Mouse (Mus musculus) bone marrow, adult 2 months (tissue): ENCODE measurements around the gene Syndig1. TPM values are rescaled to one million over a fixed set of nuclear protein-coding genes. Genes with fewer than 3 reads are reported as not detected.

Experiments
- H3K27ac ChIP-seq: fragments of 200-500 bp; 2 replicates; pipeline ENCODE4 v1.5.1; 2012; ENCODE audit warnings: low read depth, mild to moderate bottlenecking, control low read depth, inconsistent platforms, low read length; ENCODE audit not compliant: control insufficient read depth, poor library complexity, insufficient read depth
- H3K4me1 ChIP-seq: fragments of 200-500 bp; 2 replicates; pipeline ENCODE4 v1.6.1; 2011; ENCODE audit warnings: low read length; ENCODE audit not compliant: control insufficient read depth, insufficient read depth
- H3K4me3 ChIP-seq: fragments of 200-500 bp; replicated peaks from 2 replicates; pipeline ENCODE3; 2011; ENCODE audit warnings: mild to moderate bottlenecking, low read depth, low read length, control low read depth; ENCODE audit not compliant: control insufficient read depth
- CTCF ChIP-seq: fragments of 200-500 bp; IDR thresholded peaks from 2 replicates; pipeline ENCODE4 v1.5.1; 2011; ENCODE audit warnings: low read length, control low read depth; ENCODE audit not compliant: control insufficient read depth, insufficient read depth
- POLR2A ChIP-seq: fragments of 200-500 bp; IDR thresholded peaks from 2 replicates; pipeline ENCODE4 v1.6.1; 2011; ENCODE audit warnings: low read depth, mild to moderate bottlenecking, control low read depth, low read length, borderline replicate concordance; ENCODE audit not compliant: control insufficient read depth
- WGBS: fragments of 180-500 bp; shearing (Covaris S2); methylation state at CpG from one replicate; pipeline ENCODE4 v1.1.7; 2018; 5-methylcytosine and 5-hydroxymethylcytosine counted together
- polyA plus RNA-seq: library from polyadenylated mRNA; stranded (reverse); fragments of >200 nt; gene quantifications from 2 replicates; pipeline ENCODE4 v1.2.4, GENCODE M21; 2011; ENCODE audit warnings: low replicate concordance; ENCODE audit not compliant: missing spikeins, insufficient read depth, insufficient read length

The Syndig1 gene
- polyA plus RNA-seq, 1 experiment: not detected

- TF ChIP-seq POLR2A (no peak), CTCF (no peak)
- Histone ChIP-seq H3K4me3 (no peak overlapping the region), H3K4me1 (no peaks in the 10 kb centered on the region), H3K27ac (no peak overlapping the region)
- WGBS: 4% methylated on average over 26 of the region's 26 CpGs
These were observed 1.0 kb downstream of the Syndig1 start for GRCm38 (mm10) chr2:149829955-149830535.

- H3K4me1 ChIP-seq: no peaks in the 10 kb centered on the region
- no peak within 1 kb of the TSS for H3K4me3 ChIP-seq
These were observed 1.8 kb downstream of the Syndig1 start, which contains the start of gene C530025M09Rik for GRCm38 (mm10) chr2:149830536-149831458. Gene C530025M09Rik, minus strand, starts transcription at chr2:149831213.

GRCm38 (mm10) chr2:149831459-149832245 is 2.6 kb downstream of the Syndig1 start:
- TF ChIP-seq POLR2A (no peak), CTCF (no peak)
- H3K27ac ChIP-seq: no peak overlapping the region
- WGBS: 5% methylated on average over 29 of the region's 29 CpGs
- H3K4me1 ChIP-seq: no peaks in the 10 kb centered on the region
- H3K4me3 ChIP-seq: no peak overlapping the region

More at GRCm38 (mm10) chr2:149830536-149831458, 1.8 kb downstream of the Syndig1 start, which contains the start of gene C530025M09Rik:
- 4% methylated on average over 82 of the region's 82 CpGs for WGBS
- no peak within 1 kb of the TSS for H3K27ac ChIP-seq
- TF ChIP-seq CTCF (no peak), POLR2A (no peak)

GRCm38 (mm10) chr2:149832301-149832700 is 3.3 kb downstream of the Syndig1 start:
- 12% methylated on average over 5 of the region's 5 CpGs for WGBS
- TF ChIP-seq CTCF: no peak
- TF ChIP-seq POLR2A: no peak
- Histone ChIP-seq H3K4me1 (no peaks in the 10 kb centered on the region), H3K27ac (no peak overlapping the region), H3K4me3 (no peak overlapping the region)

- no peak overlapping the region for H3K4me3 ChIP-seq
- H3K27ac ChIP-seq: no peak overlapping the region
- H3K4me1 ChIP-seq: no peaks in the 10 kb centered on the region
- TF ChIP-seq POLR2A (no peak), CTCF (no peak)
- WGBS: 67% methylated on average over 1 of the region's 1 CpGs
These were observed 6.1 kb downstream of the Syndig1 start for GRCm38 (mm10) chr2:149835091-149835490.

GRCm38 (mm10) chr2:149836471-149837135 is 7.6 kb downstream of the Syndig1 start:
- Histone ChIP-seq H3K4me3 (no peak overlapping the region), H3K4me1 (no peaks in the 10 kb centered on the region), H3K27ac (no peak overlapping the region)
- WGBS: 65% methylated on average over 2 of the region's 2 CpGs
- TF ChIP-seq POLR2A (no peak), CTCF (no peak)

GRCm38 (mm10) chr2:149839666-149840065 is 10.7 kb downstream of the Syndig1 start:
- 59% methylated on average over 2 of the region's 2 CpGs for WGBS
- no peak overlapping the region for H3K4me3 ChIP-seq
- H3K4me1 ChIP-seq: no peaks in the 10 kb centered on the region
- no peak overlapping the region for H3K27ac ChIP-seq
- no peak for TF ChIP-seq CTCF
- TF ChIP-seq POLR2A: no peak
